Mouse (Mus musculus): ENCODE measurements around the gene Olfr1396.
"Not testable (repeated sequence)": the region's sequence is repeated elsewhere in the genome, so short reads cannot be mapped to it uniquely, and the experiment has no call there.

The Olfr1396 gene

DNA sequence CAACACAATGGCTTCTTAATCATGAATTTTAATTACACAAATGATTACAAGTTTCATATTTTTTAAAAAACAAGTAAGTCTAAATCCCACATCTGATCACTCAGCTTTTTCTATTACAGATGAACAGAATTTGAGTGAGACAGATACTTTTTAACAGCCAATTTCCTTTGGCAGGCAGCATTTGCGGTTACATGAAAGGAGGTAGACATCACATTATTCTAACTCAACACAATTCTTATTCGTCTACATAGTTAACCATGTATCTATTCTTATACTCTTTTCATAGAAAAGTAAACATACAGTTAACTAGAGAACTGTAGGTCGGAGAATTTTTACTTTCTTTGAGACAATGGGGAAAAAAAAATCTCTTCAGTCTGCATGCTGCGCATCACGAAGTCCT, 24.1 kb downstream of the Olfr1396 start:
- no peak for DNase-seq (ENCODE audit: low read depth, low spot score)

DNA sequence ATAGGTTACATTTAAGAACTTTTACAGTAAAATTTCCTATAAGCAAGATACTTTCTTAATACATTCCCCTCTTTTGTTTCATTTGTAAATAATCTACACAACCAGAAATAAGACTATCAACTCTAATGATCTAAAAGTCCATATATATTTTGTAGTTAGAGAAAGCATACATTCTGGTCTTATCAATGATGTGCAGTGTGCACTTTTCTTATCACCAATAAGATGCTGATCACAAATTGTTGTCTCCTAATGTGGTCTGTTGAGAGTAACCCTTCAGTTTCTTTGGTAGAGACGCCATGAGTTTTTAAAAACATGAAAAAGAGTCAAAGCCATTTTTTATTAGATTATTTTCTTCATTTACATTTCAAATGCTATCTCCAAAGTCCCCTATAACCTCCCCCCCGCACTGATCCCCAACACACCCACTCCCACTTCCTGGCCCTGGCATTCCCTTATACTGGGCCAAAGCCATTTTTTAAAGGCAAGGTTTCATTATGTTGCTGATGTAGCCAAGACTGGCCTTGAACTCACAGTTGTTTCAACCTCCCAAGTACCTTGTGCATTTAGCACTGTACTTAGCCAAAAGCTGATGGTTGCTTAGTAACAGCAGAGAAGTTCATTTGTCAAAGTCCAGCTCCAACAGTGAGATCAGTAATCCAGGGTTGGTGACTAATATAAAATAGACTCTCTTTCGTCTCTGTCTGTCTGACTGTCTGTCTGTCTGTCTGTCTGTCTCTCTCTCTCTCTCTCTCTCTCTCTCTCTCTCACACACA, 24.8 kb downstream of the Olfr1396 start:
- DNase-seq (ENCODE audit: low read depth, low spot score), result no peak

DNA sequence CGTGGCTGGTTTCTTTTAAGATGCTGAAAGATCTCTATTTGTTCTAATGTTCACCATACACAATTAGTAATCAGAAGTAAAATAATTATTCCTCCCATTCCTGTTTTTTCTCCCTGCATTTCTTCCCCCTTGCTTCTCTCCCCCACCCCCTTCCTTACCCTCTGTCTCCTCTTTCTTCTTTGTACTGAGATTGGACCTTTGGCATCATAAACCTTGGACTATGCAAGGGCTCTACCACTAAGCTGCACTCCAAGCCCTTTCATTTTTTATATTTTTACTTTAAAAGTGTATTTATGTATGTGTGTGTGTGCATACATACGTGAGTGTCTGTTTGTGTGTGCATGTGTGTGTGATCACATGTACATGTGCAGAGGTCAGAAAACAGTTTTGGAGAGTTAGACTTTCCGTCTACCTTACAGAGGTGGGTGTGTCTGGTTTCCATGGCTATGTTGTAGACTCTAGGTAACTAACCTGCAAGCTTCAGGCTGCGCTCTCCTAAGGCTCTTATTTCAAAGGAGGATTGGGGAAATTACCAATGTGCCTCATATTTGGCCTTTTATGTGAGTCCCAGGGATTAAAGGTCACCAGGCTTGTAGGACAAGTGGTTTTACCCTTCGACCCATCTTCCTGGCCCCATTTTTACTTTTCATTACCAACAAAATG, 25.6 kb downstream of the Olfr1396 start:
- no peak for DNase-seq (ENCODE audit: low read depth, low spot score)

DNA sequence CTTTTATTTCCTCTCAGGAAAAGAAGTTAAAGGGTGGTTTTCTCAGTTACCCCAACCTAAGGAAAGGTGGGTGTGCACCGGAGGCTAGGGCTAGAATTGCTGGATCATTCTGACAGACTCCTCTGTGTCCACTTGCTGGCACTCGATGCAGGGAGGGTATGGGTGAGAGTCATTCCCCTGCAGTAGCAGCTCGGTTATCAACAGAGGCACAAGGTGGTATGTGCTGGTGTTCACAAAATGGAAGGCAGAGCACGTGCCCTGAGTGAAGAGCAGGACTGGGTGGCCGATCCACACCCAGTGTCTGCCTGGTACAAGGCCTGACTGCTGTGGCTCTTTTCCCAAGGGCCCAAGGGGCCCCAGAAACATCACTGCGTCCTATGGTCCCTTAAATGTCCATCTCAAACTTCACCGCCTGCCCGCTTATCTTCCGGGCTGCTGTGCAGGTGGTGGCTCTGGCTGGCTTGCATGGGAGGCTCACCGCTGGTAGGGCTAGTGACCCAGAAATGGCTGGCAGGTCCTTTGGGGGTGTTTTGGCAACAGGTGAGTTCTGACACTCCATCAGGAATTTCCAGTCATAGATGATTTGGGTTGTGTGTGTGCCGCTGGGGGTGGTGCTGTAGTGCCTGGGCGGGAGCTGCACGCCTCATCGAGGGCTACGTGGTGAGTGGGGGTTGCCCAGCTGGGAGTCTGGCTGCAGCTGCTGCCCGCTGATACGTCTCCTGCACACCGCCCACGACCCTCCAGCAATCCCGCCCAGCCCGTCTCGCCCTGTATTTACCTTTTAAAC, 26.7 kb downstream of the Olfr1396 start:
- DNase-seq (ENCODE audit: low read depth, low spot score), result no peak

DNA sequence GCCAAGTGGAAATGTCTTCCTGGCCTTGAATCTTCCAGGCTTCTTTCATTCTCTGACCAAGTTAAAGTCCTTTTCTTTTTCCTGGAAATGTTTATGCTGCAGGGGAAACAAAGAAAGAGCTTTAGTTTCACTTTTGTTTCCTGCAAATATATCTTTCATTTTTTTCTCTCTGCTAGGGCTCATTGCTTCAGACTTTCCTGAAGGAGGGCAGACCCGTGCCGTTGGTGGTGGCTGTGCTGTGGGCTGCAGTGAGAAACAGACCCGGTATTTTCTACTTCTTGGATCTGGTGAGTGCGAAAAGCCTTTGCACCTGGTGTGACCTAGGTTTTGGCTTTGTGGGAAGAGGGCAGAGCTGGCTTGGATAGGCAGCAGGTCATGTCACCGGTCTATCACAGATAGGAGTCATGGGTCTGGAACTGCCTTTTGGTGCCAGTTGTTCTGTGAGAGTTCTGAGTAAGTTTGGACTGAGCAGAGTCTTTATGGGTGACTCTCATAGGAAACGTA, 27.8 kb downstream of the Olfr1396 start:
- DNase-seq (ENCODE audit: low read depth, low spot score), result no peak

DNA sequence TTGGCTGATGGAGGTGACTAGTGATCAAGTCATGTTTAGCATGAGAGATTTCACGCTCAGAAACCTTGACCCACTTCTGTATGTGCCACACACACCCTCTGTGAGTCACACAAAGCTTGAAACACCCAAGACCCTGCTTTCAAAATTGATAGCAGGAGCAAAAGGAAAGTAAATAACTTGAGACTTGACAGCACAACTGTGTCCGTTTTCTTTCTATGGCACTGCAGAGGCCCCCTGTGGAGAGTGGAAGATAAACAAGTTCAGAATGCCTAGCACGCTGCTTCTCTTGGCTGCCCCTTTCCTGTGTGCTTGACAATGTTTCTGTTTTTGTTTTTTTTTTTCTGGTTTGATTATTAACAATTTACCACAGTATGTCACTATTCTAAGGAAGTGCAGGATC, 29.8 kb downstream of the Olfr1396 start:
- DNase-seq (ENCODE audit: low read depth, low spot score), result no peak

DNA sequence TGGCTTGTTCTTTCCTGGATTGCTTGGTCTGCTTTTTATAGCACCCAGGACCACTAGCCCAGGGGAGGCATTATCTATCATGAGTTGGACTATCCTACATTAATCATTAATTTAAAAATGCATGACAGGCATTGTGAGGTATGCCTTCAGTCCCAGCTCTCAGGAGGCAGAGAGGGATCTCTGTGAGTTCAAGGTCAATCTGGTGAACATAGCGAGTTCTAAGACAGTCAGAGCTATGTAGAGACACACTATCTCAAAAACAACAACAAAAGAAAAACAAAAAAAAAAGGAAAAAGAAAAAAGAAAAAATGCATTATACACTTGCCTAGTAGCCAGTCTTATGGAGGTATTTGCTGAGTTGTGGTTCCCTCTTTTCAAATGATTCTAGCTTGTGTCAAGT, 30.3 kb downstream of the Olfr1396 start:
- no peak for DNase-seq (ENCODE audit: low read depth, low spot score)

DNA sequence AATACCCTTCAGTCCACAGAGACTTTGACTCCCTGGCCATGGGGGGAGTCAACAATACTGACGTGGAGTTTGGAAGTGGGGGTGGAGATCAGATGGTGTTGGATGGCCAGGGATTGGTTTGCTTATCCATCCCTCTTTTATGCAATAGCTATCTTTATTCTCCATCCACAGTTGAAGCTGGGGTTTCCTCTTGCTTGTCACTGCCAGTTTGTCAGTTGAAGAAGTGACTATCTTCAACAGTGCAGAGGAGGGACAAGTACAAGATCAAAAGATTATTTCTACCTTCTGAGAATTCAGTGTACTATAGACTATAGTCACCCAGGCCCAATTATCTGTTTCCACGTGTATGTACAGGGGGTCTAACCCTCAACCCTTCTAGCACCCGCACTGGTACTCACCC, 30.9 kb downstream of the Olfr1396 start:
- no peak for DNase-seq (ENCODE audit: low read depth, low spot score)

DNA sequence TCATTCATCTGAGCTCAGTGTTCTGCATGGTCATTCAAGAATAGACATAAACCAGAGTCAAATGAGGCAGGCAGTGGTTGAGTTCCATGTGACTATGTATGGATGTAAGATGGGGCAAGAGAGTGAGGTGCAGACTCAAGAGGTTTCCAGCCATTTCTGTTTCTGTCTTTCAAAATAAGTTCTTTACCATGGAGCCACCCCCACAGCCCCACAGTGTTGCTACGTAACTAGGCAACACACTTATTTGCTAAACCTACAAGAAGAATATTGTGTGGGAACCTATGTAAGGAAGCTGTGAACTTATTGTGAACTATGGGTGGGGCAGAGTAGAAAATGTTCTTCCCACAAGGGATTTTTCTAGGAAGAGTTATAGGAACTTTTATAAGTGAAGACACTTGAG, 31.5 kb downstream of the Olfr1396 start:
- DNase-seq (ENCODE audit: low read depth, low spot score), result no peak

DNA sequence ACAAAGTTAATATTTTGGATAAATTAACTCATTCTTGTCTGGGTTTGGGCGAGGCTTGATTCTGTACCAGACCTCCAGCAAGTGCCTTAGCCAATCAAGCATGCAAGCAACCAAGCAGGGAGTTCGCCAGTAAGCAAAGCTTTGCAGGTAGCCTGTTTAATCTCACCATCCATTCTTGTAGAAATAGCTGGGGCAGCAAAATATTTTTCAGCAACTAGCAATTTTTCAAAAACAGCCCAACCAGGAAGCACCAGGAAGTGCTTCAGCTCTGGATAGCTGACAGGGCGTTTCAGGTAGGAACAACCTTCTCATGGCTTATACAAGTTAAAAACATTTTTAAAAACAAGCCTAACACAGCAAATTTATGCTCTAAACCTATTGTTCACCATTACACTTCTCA, 32.8 kb downstream of the Olfr1396 start:
- DNase-seq (ENCODE audit: low read depth, low spot score), result no peak

DNA sequence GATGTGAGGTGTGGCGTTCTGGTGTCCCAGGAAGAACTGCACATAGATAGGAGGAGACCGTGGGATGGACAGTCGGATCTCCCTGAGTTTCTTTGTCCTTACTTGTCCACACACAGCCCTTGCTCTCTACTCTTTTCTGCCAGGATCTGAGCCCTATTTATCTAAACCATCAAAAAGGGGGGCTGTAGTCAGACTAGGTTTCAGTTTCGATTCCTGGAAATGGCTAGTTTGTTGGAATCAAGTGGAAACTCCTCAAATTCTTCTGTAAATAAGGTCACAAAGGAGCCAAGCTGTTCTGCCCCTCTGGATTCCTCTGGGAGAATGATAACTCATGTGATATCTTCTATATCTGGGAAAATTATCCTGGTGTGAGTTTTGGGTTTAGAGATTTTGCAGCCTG, 33.3 kb downstream of the Olfr1396 start:
- no peak for DNase-seq (ENCODE audit: low read depth, low spot score)

DNA sequence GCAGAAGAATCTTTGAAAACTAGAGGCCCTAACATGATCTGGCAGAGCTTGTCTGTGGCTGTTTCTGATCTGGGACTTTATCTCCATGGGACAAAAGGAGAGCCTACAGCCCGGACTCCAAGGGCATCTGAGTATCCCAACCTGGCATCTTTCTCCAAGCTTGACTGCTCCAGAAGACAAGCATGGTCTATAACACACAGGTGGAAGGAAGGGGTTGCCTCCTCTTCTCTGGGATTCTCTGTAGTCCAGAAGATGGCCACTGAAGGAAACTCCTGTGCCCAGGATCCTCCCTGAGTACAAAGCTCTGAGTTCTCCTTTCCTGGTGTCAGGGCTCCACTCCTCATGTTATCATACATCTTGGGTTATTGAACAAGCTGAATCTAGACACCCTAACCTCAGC, 34.0 kb downstream of the Olfr1396 start:
- DNase-seq (ENCODE audit: low read depth, low spot score), result no peak

DNA sequence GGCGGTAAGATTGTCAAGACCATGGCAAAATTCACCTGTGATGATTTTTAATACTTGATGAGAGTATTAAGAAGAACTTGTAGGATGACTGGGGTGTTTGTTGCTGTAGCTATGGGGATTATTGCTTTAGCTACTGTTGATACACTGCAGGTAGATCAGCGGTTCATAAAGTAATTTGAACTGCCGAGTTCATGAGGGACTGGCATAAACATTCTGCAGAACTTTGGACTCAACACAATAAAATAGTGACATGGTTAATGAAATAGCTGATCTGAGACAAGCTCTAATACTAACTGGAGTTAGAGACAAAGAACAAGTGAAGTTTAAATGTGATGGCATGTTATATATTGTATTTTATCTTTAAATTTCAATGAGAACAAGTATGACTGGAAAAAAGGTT, 36.0 kb downstream of the Olfr1396 start:
- no peak for DNase-seq (ENCODE audit: low read depth, low spot score)

DNA sequence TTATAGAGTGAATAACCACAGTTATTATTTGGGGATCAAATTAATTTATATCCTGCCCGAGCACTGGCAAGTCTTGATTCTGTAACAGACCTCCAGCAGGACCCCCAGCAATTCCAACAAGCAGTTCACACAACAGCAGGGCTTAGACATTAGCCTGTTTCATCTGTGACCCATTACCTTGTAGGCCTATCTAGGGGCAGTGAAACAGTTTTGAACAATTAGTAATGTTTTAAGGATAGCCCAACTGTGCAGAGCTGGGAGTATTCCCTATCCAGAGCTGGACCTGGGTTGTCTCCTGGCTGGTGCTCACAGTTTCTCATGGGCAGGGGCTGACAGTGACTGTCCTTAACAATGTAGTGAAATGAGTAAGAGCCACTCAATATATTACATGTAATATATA, 37.7 kb downstream of the Olfr1396 start:
- no peak for DNase-seq (ENCODE audit: low read depth, low spot score)

DNA sequence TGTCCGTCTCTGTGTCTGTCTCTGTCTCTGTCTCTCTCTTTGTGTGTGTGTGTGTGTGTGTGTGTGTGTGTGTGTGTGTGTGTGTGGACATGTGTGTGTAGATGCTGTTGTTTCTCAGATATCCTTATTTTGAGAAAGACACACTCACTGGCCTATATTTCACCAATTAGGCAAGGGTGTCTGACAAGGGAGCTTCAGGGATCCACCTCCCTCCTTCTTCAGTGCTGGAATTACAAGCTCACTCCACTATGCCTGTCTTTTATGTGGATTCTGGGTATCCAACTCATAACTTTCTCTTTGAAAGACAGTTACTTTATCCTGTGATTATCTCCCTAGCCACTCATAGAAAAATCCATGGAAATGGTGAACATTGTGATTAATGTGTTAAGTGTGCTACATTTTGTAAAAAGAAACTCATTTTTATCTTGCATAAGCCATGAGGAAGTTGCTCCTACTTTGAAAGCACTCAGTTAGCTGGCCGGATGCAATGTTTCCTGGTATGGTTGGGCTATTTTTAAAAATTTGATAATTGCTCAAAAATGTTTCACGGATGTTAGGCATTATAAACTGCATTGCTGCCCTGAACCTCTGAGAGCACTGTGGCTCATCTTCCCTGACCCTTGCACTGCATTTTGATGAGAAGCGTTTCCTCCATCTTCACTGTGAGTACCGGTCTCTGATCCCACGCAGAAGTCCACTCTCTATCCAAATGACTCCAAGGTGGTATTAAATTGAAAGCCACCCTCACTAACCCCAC, 38.5 kb downstream of the Olfr1396 start, which contains the start of gene Ifi47:
Gene Ifi47, plus strand, starts transcription at position 587 of the 757 bp plus-strand sequence.
- not testable (repeated sequence) for DNase-seq (ENCODE audit: low read depth, low spot score)

DNA sequence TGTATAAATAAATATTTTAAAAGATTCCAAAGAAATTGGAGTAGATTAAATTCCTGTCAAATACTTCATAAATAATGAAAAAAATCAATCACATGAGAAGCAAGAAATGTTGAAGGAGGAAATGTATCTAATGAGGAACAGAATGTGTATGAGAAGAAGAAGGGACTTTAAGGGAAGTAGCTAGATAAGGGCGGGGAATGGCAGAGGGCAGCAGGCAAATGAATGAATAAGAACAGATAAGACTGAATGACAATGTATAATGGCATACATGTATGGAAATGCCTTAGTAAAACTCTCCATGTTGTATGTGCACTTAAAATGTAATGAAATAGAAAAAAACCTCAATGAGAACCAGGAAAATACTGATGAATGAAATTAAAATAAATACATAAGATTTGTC, 46.3 kb downstream of the Olfr1396 start:
- DNase-seq (ENCODE audit: low read depth, low spot score), result no peak

DNA sequence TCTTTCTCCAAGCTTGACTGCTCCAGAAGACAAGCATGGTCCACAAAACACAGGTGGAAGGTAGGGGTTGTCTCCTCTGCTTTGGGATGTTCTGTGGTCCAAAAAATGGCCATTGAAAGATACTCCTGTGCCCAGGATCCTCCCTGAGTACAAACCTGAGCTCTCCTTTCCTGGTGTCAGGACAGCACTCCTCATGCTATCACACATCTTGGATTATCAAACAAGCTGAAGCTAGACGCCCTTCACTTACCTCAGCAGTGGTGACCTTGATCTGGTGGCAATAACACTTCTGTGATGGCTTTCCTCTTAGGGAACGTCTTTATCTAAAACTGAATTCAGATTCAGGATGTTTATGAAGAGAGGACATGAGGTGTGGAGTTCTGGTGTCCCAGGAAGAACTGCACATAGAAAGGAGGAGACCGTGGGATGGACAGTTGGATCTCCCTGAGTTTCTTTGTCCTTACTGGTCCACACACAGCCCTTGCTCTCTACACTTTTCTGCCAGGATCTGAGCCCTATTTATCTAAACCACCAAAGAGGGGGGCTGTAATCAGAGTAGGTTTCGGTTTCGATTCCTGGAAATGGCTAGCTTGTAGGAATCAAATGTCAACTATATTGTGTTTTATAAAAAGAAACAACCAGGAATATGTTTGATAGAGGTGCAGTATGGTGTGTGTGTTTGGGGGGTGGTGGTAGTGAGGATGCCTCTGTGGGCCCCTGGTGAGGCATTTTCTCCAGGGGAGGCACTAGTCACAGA, 50.8 kb downstream of the Olfr1396 start, which contains the start of gene Tgtp2:
Gene Tgtp2, minus strand, starts transcription at position 494 of the 757 bp plus-strand sequence.
- DNase-seq (ENCODE audit: low read depth, low spot score), result not testable (repeated sequence)

DNA sequence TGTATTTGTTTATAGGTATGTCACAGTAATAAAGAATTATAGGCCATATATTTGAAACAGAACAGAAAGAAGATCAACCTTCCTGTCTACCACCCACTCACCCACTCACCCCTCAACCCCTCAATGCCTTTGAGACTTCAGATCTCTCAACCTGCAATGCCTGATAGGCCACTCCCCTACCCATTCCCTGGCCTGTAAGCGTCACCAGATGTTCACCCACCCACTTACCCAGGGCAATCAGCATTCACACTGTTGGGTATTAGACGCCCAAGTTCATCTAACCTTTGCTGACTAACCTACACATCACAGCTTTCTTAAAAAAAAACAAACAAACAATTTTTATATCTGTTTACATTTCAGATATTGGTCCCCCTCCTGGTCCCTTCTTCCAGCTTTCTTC, 52.8 kb downstream of the Olfr1396 start:
- not testable (repeated sequence) for DNase-seq (ENCODE audit: low read depth, low spot score)

DNA sequence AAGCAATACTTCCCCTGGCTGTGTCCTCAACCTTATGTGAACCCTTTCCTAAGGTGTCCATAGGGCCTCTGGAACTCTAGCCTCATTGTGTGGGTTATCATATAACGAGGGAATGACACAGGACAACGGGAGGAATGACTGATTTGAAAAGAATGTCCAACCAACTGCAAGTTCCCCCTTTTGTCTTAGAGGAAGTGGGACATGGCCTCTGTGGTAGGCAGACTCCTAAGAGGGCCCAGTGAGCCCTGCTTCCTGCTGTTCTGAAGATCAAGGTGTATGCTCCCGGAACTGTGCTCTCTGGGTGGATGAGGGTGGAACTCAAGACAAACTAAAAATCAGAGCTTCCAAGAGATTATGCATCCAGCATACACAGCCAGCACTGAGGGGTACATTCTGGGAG, 54.6 kb downstream of the Olfr1396 start:
- not testable (repeated sequence) for DNase-seq (ENCODE audit: low read depth, low spot score)

Data from embryo, embryonic 11.5 days (tissue).